Mouse (Mus musculus) CH12.LX (cell line): ENCODE measurements around the gene Lcmt2. TPM values are rescaled to one million over a fixed set of nuclear protein-coding genes. Genes with fewer than 3 reads are reported as not detected.

ENCODE experiments used
- DNase-seq: peaks from one replicate; pipeline ENCODE4 v3.0.0-alpha.2; 2013; ENCODE audit errors: extremely low read depth
- H3K27ac ChIP-seq: 2 replicates; pipeline ENCODE4 v1.5.1; 2012; ENCODE audit warnings: low read depth, mild to moderate bottlenecking, control low read depth, moderate library complexity; ENCODE audit not compliant: insufficient read depth
- H3K27me3 ChIP-seq: replicated peaks from 2 replicates; pipeline ENCODE3; 2012; ENCODE audit warnings: inconsistent platforms
- H3K36me3 ChIP-seq, 2 experiments: replicated peaks in 1 of 2; 2 replicates each; pipeline versions ENCODE3 to v1.6.1; 2012; ENCODE audit warnings: inconsistent platforms in 1 of 2, low read length in 1 of 2, mild to moderate bottlenecking in 1 of 2, mixed read lengths in 1 of 2, moderate library complexity in 1 of 2; ENCODE audit not compliant: control insufficient read depth in 1 of 2, insufficient read depth in 1 of 2
- H3K4me1 ChIP-seq, 2 experiments: 2 replicates each; pipeline ENCODE4 v1.6.1; 2012; ENCODE audit warnings: inconsistent platforms in 1 of 2, moderate library complexity in 1 of 2; ENCODE audit not compliant: insufficient read depth in 2 of 2, control insufficient read depth in 1 of 2
- H3K4me2 ChIP-seq: 2 replicates; pipeline ENCODE4 v1.6.1; 2012; ENCODE audit warnings: low read depth, mild to moderate bottlenecking, control low read depth; ENCODE audit not compliant: poor library complexity, insufficient read depth, severe bottlenecking
- H3K4me3 ChIP-seq, 3 experiments: fragments of 150-350 bp in 1 of 3; sonication (generic) in 1 of 3; replicated peaks in 1 of 3; 2 replicates each; pipeline versions ENCODE3 to v1.5.1; 2011 to 2012; ENCODE audit warnings: low read depth in 2 of 3, low read length in 2 of 3, mild to moderate bottlenecking in 2 of 3, moderate library complexity in 2 of 3, control low read depth in 1 of 3, improper control_type of control experiment in 1 of 3, inconsistent platforms in 1 of 3, mixed read lengths in 1 of 3; ENCODE audit not compliant: poor library complexity in 1 of 3
- H3K79me2 ChIP-seq: replicated peaks from 2 replicates; pipeline ENCODE4 v1.6.1; 2012; ENCODE audit warnings: mild to moderate bottlenecking, moderate library complexity; ENCODE audit not compliant: control insufficient read depth, poor library complexity, insufficient read depth, severe bottlenecking; ENCODE audit errors: extremely low read depth
- H3K9ac ChIP-seq: 2 replicates; pipeline ENCODE4 v1.6.1; 2012; ENCODE audit warnings: low read depth, mild to moderate bottlenecking, control low read depth, moderate library complexity; ENCODE audit not compliant: insufficient read depth
- H3K9me3 ChIP-seq: replicated peaks from 2 replicates; pipeline ENCODE3; 2012; ENCODE audit warnings: low read length, inconsistent platforms, mixed read lengths
- CHD1 ChIP-seq: IDR thresholded peaks from 2 replicates; pipeline ENCODE4 v1.6.1; 2012; ENCODE audit warnings: low read depth, low read length, improper control_type of control experiment, inconsistent platforms
- CTCF ChIP-seq, 2 experiments: IDR thresholded peaks in 1 of 2; conservative IDR thresholded peaks in 1 of 2; 2 replicates each; pipeline ENCODE4 v1.5.1; 2011 to 2012; ENCODE audit warnings: low read depth in 2 of 2, low read length in 2 of 2, improper control_type of control experiment in 1 of 2, inconsistent platforms in 1 of 2, mild to moderate bottlenecking in 1 of 2, moderate library complexity in 1 of 2
- E2F4 ChIP-seq: IDR thresholded peaks from 2 replicates; pipeline ENCODE4 v1.6.1; 2011; ENCODE audit warnings: low read depth, low read length, improper control_type of control experiment; ENCODE audit not compliant: insufficient replicate concordance
- EP300 ChIP-seq: IDR thresholded peaks from 2 replicates; pipeline ENCODE4 v1.6.1; 2011; ENCODE audit warnings: low read length, improper control_type of control experiment
- ETS1 ChIP-seq: conservative IDR thresholded peaks from 2 replicates; pipeline ENCODE4 v1.6.1; 2012; ENCODE audit warnings: low read depth, mild to moderate bottlenecking, inconsistent platforms, low read length, improper control_type of control experiment, moderate library complexity
- GABPA ChIP-seq: IDR thresholded peaks from 2 replicates; pipeline ENCODE4 v1.6.1; 2012; ENCODE audit warnings: low read depth, low read length, improper control_type of control experiment, inconsistent platforms; ENCODE audit not compliant: insufficient replicate concordance
- JUN ChIP-seq: IDR thresholded peaks from 2 replicates; pipeline ENCODE4 v1.6.1; 2011; ENCODE audit warnings: low read depth, mild to moderate bottlenecking, low read length, improper control_type of control experiment, moderate library complexity; ENCODE audit not compliant: insufficient read depth
- JUND ChIP-seq: conservative IDR thresholded peaks from 2 replicates; pipeline ENCODE4 v1.6.1; 2011; ENCODE audit warnings: low read depth, low read length, improper control_type of control experiment
- KAT2A ChIP-seq: IDR thresholded peaks from 2 replicates; pipeline ENCODE4 v1.6.1; 2012; ENCODE audit warnings: low read length, improper control_type of control experiment, inconsistent platforms; ENCODE audit not compliant: insufficient replicate concordance
- MAX ChIP-seq: IDR thresholded peaks from 2 replicates; pipeline ENCODE4 v1.6.1; 2011; ENCODE audit warnings: low read length, improper control_type of control experiment
- MAZ ChIP-seq: IDR thresholded peaks from 2 replicates; pipeline ENCODE4 v1.6.1; 2012; ENCODE audit warnings: low read depth, mild to moderate bottlenecking, inconsistent platforms, low read length, improper control_type of control experiment, moderate library complexity
- MEF2A ChIP-seq: IDR thresholded peaks from 2 replicates; pipeline ENCODE4 v1.6.1; 2014; ENCODE audit warnings: low read depth, mild to moderate bottlenecking, inconsistent platforms, low read length, improper control_type of control experiment, borderline replicate concordance
- MXI1 ChIP-seq: IDR thresholded peaks from 2 replicates; pipeline ENCODE4 v1.6.1; 2011; ENCODE audit warnings: mild to moderate bottlenecking, low read depth, low read length, improper control_type of control experiment
- PAX5 ChIP-seq: IDR thresholded peaks from 2 replicates; pipeline ENCODE4 v1.6.1; 2012; ENCODE audit warnings: low read length, inconsistent platforms, mixed read lengths
- POLR2A ChIP-seq: IDR thresholded peaks from 2 replicates; pipeline ENCODE4 v1.6.1; 2011; ENCODE audit warnings: low read depth, mild to moderate bottlenecking, improper control_type of control experiment, low read length
- POLR2AphosphoS2 ChIP-seq: IDR thresholded peaks from 2 replicates; pipeline ENCODE4 v1.6.1; 2011; ENCODE audit warnings: low read depth, low read length, improper control_type of control experiment
- RAD21 ChIP-seq: IDR thresholded peaks from 2 replicates; pipeline ENCODE4 v1.6.1; 2011; ENCODE audit warnings: low read depth, mild to moderate bottlenecking, low read length, improper control_type of control experiment, moderate library complexity
- TCF12 ChIP-seq: IDR thresholded peaks from 2 replicates; pipeline ENCODE4 v1.6.1; 2014; ENCODE audit warnings: low read depth, mild to moderate bottlenecking, inconsistent platforms, low read length, improper control_type of control experiment
- UBTF ChIP-seq: IDR thresholded peaks from 2 replicates; pipeline ENCODE4 v1.6.1; 2012; ENCODE audit warnings: low read depth, mild to moderate bottlenecking, inconsistent platforms, low read length, improper control_type of control experiment, moderate library complexity
- USF2 ChIP-seq: conservative IDR thresholded peaks from 2 replicates; pipeline ENCODE4 v1.6.1; 2011; ENCODE audit warnings: low read depth, low read length, improper control_type of control experiment
- dilution Hi-C: fragments of 300-500 bp; cut with MboI; formaldehyde crosslinking; loops from 2 replicates; pipeline ENCODE4 v1.14.3; 2020; ENCODE audit warnings: low sequenced_read_pairs; ENCODE audit not compliant: extremely low pct_unique_long_range_greater_than_20kb, extremely low pct_ligation_motif_present
- in situ Hi-C: fragments of 300-500 bp; cut with MboI; formaldehyde crosslinking; loops from 3 replicates; pipeline ENCODE4 v1.14.3; 2019; ENCODE audit warnings: low sequenced_read_pairs, low pct_ligation_motif_present, low pct_unique_long_range_greater_than_20kb, mixed read lengths
- polyA plus RNA-seq: library from polyadenylated mRNA; unstranded; fragments of >175 nt; gene quantifications from 2 replicates; pipeline ENCODE4 v1.2.1, GENCODE M21; 2012; ENCODE audit warnings: low read depth; ENCODE audit not compliant: insufficient read length
- total RNA-seq, 2 experiments: library from RNA; depleted of rRNA; stranded (reverse); fragments of 300-350 nt in 1 of 2; fragments of >200 nt in 1 of 2; gene quantifications; 2 replicates each; pipeline ENCODE4 v1.2.3; 2012 to 2014

Gene Lcmt2
- total and polyA plus RNA-seq, 3 experiments = 6.4 to 12.3 (median 9.3) TPM

- Histone ChIP-seq H3K27ac (no peak overlapping the region), H3K79me2 (peaks cover 24% of the 10 kb centered on the region), H3K4me1 (peaks cover 4 to 32% of the 10 kb centered on the region in 2 experiments; a peak in 3 of 4 replicates), H3K4me3 (peak overlapping the region; percentile 23 to 70 (median 55)), H3K9ac (peak overlapping the region; percentile 87; the same call in 1 of the 2 replicates), H3K4me2 (peak overlapping the region; percentile 94), H3K9me3 (no peaks in the 10 kb centered on the region), H3K36me3 (peaks cover 19 to 47% of the 10 kb centered on the region in 2 experiments), H3K27me3 (no peaks in the 10 kb centered on the region)
- dilution Hi-C loops = no loop called here
- no peak for TF ChIP-seq PAX5
- TF ChIP-seq E2F4 = no peak
- TF ChIP-seq MEF2A = no peak
- TF ChIP-seq MXI1 = no peak
- TF ChIP-seq CHD1 = no peak
- no peak for TF ChIP-seq MAX
- no peak for TF ChIP-seq TCF12
- TF ChIP-seq UBTF = no peak
- no peak for TF ChIP-seq POLR2AphosphoS2
- no peak for TF ChIP-seq USF2
- TF ChIP-seq EP300 = no peak
- in situ Hi-C loops = no loop called here
- DNase-seq = no peak
Measured at GRCm38 (mm10) chr2:121169173-121169572, 28.7 kb upstream of the Lcmt2 start.

- no peak overlapping the region for H3K4me3 ChIP-seq
- no peaks in the 10 kb centered on the region for H3K27me3 ChIP-seq
- no peaks in the 10 kb centered on the region for H3K4me1 ChIP-seq
- in situ Hi-C loops (no loop called here), dilution Hi-C loops (no loop called here)
- no peak overlapping the region for H3K9ac ChIP-seq
- H3K36me3 ChIP-seq = peaks cover 32 to 75% of the 10 kb centered on the region in 2 experiments
- no peak overlapping the region for H3K4me2 ChIP-seq
- TF ChIP-seq JUND (no peak), JUN (no peak), KAT2A (no peak), POLR2A (no peak), MAX (no peak), MEF2A (no peak), POLR2AphosphoS2 (no peak), MAZ (no peak), CTCF (conservative IDR thresholded peaks at IDR 0.05 in 1 of 2, IDR thresholded peaks at IDR 0.05 in 1 of 2; ENCODE audit: low read depth in 2 of 2, low read length in 2 of 2) (peak in 1 of 2 experiments; percentile 44; a peak in 2 of 4 replicates), MXI1 (no peak), ETS1 (no peak), TCF12 (no peak), GABPA (no peak), RAD21 (peak; percentile 9), PAX5 (no peak)
- DNase-seq = no peak
- no peaks in the 10 kb centered on the region for H3K79me2 ChIP-seq
- no peaks in the 10 kb centered on the region for H3K9me3 ChIP-seq
- no peak overlapping the region for H3K27ac ChIP-seq
Measured at GRCm38 (mm10) chr2:121153100-121153499, 12.6 kb upstream of the Lcmt2 start.
